Mouse (Mus musculus) activated CD4-positive, CD25-positive, alpha-beta regulatory T cell, adult 9 weeks (primary cell): ENCODE results near the gene Ppp2r5b. TPM values are rescaled to one million over a fixed set of nuclear protein-coding genes. Genes with fewer than 3 reads are reported as not detected.

Source experiments
- polyA plus RNA-seq: library from polyadenylated mRNA; unstranded; fragments of 100-300 nt; shearing (Covaris generic); gene quantifications from one replicate; pipeline ENCODE4 v1.2.1, GENCODE M21; 2017

Gene Ppp2r5b
- 10.3 TPM for polyA plus RNA-seq

DNA sequence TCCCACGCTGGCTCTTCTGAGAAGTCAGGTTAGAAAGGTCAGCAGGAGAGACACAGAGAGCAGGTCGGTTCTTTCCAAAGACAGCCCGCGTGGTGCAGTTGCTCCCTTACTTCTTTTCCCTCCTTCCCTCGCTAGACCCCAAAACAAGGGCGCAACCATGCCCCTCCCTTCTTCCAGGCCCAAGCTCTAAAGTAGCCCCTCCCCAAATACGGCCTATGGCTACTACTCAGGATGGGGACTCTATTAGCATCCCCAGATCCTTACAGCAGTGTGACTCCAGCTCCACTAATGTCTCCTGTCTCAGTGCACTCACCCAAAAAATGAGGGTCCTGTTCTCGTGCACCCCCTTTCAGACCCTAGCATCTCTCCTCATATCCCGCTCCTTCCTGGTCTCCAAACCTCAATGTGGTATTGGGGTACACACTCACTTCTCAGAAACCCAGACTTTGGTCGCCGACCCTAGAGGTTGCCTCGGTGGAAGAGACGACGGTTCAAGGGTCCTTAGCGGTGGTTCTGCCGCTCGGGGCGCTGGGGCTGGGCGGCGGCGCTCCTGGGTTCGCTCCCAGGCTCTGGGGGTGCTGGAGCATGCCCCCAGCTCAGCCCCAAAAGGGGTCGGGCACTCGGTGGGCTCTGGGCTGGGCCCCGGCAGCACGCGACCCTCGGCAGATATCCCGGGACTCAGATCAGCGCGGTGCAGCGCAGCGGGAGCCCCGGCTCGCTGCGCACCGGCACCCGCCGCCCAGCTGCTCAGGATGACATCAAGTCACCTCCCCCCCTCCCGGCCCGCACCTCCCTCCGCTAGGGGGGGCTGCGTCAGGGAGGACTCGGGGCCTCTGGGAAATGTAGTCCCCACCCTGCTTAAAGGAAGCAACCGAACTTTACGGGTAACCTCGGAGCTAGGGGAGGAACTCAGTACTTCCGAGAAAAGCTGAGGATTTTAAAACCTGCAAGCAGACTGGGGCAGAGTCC is at the start of gene Ppp2r5b:
Gene Ppp2r5b, minus strand, starts transcription at position 789 of the 969 bp plus-strand sequence.

DNA sequence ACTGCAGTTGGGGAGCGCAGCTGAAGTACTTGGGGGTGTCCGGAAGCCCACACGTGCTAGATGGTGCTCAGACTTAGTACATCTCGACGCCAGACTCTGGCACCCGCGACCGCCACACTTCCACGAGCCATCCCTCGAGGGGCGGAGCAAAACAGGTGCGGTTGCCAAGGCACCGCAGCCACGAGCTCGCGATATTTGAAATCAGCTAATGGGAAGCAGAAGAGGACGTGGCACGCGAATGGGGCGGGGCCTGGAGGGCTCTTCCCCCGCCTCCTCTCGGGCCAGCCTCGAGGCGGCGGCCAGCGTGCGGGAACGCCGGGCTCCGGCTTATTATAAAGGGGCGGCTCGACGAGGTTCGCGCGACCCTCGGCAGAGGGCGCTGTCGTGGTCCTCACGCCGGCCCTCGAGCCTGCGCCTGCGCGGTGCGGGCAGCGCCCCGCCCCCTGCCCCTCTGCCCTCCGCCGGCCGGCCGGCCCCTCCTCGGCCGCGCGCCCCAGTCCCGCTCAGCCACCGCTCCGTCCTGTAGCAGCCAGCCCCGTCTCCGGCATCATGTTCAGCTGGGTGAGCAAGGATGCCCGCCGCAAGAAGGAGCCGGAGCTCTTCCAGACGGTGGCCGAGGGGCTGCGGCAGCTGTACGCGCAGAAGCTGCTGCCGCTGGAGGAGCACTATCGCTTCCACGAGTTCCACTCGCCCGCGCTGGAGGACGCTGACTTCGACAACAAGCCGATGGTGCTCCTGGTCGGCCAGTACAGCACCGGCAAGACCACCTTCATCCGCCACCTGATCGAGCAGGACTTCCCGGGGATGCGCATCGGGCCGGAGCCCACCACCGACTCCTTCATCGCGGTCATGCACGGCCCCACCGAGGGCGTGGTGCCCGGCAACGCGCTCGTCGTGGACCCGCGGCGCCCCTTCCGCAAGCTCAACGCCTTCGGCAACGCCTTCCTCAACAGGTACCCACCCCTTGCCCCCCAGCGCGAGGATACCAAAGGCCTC is 41.1 kb upstream of the Ppp2r5b start, which contains the start of gene Ehd1:
Gene Ehd1, plus strand, starts transcription at position 300 of the 996 bp plus-strand sequence.

DNA sequence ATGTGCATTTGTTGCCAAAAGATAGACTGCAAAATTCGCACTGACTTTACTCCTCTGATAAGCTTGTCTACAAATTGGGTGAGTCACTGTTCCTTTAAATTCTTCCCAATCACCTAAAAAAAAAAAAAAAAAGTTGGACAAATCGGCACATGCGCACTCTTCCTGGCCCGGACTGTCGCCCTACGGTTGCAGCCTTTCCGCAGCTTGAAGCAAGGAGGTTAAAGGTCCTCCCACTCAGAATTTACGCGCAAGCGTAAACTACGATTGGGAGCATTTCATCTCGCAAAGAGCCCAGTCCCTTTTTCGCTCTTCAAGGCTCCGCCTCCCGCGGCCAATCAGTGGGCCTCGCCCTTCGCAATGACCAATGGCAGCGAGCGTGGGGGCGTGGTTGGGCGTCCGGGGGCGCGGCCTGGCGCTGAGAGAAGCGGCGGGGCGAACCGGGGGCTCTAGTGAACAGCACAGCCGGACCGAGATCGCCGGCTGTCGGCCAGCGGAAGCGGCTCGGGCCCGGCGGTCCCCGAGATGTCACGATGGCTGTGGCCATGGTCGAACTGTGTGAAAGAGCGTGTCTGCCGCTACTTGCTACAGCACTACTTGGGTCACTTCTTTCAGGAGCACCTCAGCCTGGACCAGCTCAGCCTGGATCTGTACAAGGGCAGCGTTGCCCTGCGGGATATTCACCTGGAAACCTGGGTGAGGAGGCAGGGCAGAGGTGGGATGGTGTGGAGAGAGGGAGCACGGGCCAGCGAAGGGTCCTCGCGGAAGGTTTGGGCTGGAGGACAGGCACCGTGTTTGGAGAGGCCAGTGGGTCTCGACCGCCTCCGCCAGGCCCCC is 5.8 kb upstream of the Ppp2r5b start, which contains the start of gene Atg2a:
Gene Atg2a, plus strand, starts transcription at position 395 of the 834 bp plus-strand sequence.

DNA sequence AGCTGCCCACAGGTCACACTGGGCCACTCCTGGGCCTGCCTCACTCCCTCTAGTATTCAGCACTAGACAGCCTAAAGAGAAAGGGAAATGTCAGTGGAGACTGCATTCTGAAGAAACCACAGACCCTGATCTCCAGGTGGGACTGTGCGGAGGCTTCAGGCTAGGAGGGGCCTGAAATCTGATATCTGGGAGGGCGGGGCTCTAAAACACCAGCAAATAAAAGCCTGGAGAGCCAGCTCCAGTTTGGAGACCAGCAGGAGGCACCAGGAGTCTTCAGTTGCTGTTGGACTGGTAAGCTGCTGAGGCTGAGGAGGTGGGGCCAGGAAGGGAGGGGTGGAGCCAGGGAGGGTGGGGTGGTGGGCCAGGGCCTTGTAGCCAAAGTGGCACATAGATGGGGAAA is 9.5 kb downstream of the Ppp2r5b start, which contains the start of gene Gpha2:
Gene Gpha2, plus strand, starts transcription at position 246 of the 400 bp plus-strand sequence.

DNA sequence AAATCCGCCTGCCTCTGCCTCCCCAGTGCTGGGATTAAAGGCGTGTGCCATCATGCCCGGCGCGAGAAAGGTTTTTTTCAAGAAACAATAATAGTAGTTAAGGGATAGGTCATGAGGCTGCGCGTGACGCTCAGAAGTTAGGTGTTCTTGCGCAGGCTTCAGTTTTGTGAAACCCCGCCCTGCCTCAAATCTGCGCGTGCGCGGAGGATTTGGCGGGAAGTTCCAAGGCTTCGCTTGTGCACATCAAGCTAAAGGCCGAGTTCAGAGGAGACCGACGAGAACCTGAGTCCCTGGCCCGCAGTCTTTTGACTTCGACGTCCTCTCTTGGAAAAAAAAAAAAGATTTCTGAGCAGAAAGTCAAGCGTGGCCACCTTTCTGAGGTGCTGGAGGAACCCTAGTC is 51.5 kb downstream of the Ppp2r5b start, which contains the start of gene Majin:
Gene Majin, plus strand, starts transcription at position 258 of the 400 bp plus-strand sequence.

Other genes with a start within 250 kb of the Ppp2r5b start
- not detected for gene Slc22a20, start 249.7 kb downstream of the Ppp2r5b start, polyA plus RNA-seq
- gene Capn1, start 220.0 kb downstream of the Ppp2r5b start, polyA plus RNA-seq: 80.8 TPM
- 60.1 TPM for gene Syvn1, start 189.3 kb downstream of the Ppp2r5b start, polyA plus RNA-seq
- gene Mrpl49, start 178.1 kb downstream of the Ppp2r5b start, polyA plus RNA-seq: 45.4 TPM
- 1,033 TPM for gene Fau, start 178.0 kb downstream of the Ppp2r5b start, polyA plus RNA-seq
- 6.5 TPM for gene Znhit2, start 174.7 kb downstream of the Ppp2r5b start, polyA plus RNA-seq
- gene Tm7sf2, start 167.5 kb downstream of the Ppp2r5b start, polyA plus RNA-seq: 20.0 TPM
- gene Vps51, start 158.6 kb downstream of the Ppp2r5b start, polyA plus RNA-seq: 86.7 TPM
- gene Tmem262, start 155.8 kb downstream of the Ppp2r5b start, polyA plus RNA-seq: not detected
- gene Gm28374, start 153.6 kb downstream of the Ppp2r5b start, polyA plus RNA-seq: 0.61 TPM
- 55.0 TPM for gene Zfpl1, start 150.9 kb downstream of the Ppp2r5b start, polyA plus RNA-seq
- 5.0 TPM for gene Cdca5, start 150.9 kb downstream of the Ppp2r5b start, polyA plus RNA-seq
- not detected for gene AC131692.1, start 141.5 kb downstream of the Ppp2r5b start, polyA plus RNA-seq
- not detected for gene Naaladl1, start 130.1 kb downstream of the Ppp2r5b start, polyA plus RNA-seq
- 2.3 TPM for gene Sac3d1, start 117.2 kb downstream of the Ppp2r5b start, polyA plus RNA-seq
- 36.4 TPM for gene Snx15, start 107.6 kb downstream of the Ppp2r5b start, polyA plus RNA-seq
- not detected for gene Batf2, start 94.9 kb downstream of the Ppp2r5b start, polyA plus RNA-seq
- 18.3 TPM for gene Arl2, start 94.3 kb downstream of the Ppp2r5b start, polyA plus RNA-seq
- gene Majin, start 51.5 kb downstream of the Ppp2r5b start, polyA plus RNA-seq: not detected
- gene Gpha2, start 9.5 kb downstream of the Ppp2r5b start, polyA plus RNA-seq: not detected
- 47.3 TPM for gene Atg2a, start 5.8 kb upstream of the Ppp2r5b start, polyA plus RNA-seq
- gene Ehd1, start 40.9 kb upstream of the Ppp2r5b start, polyA plus RNA-seq: 26.2 TPM
- gene Cdc42bpg, start 70.6 kb upstream of the Ppp2r5b start, polyA plus RNA-seq: 0.18 TPM
- 66.7 TPM for gene Men1, start 99.1 kb upstream of the Ppp2r5b start, polyA plus RNA-seq
- gene Map4k2, start 105.3 kb upstream of the Ppp2r5b start, polyA plus RNA-seq: 114 TPM
- 239 TPM for gene Sf1, start 127.8 kb upstream of the Ppp2r5b start, polyA plus RNA-seq
- 4.6 TPM for gene Pygm, start 148.5 kb upstream of the Ppp2r5b start, polyA plus RNA-seq
- gene Rasgrp2, start 163.5 kb upstream of the Ppp2r5b start, polyA plus RNA-seq: 115 TPM
- not detected for gene Nrxn2, start 182.9 kb upstream of the Ppp2r5b start, polyA plus RNA-seq